Mouse (Mus musculus) G1E-ER4 (cell line): ENCODE data around the gene Pbx3. TPM values are rescaled to one million over a fixed set of nuclear protein-coding genes. Genes with fewer than 3 reads are reported as not detected.

Experiments
- GATA1 ChIP-seq: IDR thresholded peaks from one replicate; pipeline ENCODE4 v1.8.0; 2012; ENCODE audit warnings: low read length, inconsistent platforms
- polyA plus RNA-seq: library from polyadenylated mRNA; stranded (reverse); fragments of >175 nt; gene quantifications from 2 replicates; pipeline ENCODE4 v1.2.3, GENCODE M21; 2012

Pbx3 gene
- 12.7 and 18.6 TPM in 2 replicates for polyA plus RNA-seq

DNA sequence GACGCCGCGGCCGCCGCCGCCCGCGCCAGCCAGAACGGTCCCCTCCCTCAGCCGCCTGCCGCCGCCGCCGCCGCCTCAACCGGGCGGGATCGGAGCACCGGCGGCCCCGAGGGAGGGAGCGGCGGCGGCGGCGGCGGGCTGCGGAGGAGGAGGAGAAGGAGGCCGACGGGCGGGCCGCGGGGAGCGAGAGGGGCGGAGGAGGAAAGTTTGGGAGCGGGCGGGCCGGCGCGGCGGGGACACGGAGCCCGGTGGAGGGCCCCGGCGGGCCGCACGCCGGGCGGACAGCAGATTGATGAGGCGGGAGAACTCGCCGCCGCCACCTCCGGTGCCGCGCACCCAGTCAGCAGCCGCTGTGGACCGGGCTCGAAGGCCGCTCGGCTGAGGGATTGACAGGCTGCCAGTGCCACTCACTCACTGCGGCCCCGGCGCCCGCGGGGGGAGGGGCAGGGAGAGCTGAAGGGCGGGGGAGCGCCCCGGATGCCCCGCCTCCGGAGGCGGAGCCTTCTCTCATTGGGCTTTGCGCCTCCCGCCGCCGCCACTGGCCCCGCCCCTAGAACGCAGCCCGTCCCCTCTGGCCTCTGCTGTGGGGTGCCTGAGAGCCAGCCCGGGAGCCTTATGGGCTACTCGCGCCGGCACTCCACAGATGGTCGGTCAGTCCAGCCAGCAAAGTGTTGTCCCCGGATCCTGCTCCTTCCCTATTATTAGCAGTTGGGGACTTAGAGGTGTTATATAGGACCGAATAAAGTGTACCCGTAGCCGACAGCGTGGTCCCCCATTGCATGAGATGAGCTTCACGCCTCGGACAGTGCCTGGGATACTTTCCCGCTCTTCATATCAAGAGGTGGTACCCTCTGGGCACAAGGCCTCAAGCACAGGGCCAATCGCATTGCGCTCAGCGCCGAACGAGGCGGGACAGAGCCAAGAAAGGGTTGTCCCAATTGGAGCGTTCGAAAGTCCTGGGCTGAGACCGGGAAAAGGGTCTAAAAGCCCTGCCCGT, at the start of gene Pbx3:
Gene Pbx3, minus strand, starts transcription at position 838 of the 997 bp plus-strand sequence.
- no peak for TF ChIP-seq GATA1

DNA sequence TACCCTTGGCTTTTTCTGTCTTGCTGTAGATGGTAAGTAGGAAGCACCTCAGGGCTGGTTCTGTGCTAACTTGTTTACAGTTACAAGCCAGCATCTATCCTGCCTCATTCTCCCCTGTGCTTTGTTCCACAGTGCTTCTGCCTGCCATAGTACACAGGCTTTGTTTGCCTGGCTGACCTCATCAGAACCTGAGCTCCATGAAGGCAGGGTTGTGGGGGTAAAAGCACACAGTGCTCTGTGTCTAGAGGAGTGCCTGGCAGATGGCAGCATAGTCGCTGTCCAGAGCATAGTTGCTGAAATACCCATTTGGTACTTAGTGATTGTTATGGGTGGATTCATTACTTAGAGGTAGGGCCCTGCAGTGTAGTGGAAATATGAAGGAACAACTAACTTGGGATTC, 47.3 kb upstream of the Pbx3 start:
- no peak for TF ChIP-seq GATA1

DNA sequence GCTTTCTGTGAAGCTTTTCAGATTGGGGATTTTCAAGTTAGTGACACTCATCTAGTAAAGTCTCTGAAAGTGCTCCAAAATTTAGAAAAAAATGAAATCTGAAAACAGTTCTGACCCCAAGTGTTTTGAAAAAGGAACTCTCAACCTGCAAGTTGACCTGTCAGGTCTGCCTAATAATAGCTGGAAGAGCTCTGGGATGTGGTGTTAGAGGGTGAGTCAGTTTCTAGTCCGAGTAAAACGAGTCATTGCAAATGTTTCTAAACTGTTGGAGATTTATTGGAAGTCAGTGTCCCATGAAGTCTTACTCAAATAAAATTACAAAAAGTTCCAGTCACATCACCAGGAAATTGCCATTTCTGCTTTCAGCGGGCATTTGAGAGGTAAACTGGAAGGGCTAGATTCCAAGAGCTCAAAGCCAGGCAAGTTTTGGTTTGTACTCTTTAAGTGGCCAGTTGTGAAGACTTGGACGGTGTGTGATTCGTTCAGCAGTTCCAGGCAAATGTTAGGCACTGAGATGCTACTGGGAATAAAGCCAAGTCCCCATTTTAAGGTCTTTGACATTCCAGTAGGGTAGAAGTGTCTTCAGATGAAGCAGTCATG, 36.9 kb upstream of the Pbx3 start:
- no peak for TF ChIP-seq GATA1

DNA sequence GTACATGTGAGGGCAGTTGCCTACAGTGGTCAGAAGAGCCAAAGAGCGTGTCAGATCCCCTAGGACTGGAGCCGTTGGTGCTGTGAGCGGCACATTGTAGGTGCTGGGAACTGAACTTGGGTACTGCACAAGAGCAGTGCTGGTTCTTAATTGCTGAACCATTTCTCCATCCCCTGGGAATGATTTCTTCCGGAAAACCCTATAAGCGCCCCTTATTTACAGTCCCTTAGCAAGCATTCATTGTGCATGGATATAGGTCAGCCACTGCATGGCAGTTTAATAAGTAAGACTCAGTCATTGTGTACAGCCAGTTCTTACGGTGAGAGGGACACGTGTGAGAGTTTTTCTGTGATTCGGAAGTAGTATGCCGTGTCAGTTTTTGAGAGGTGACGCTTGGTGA, 35.4 kb upstream of the Pbx3 start:
- no peak for TF ChIP-seq GATA1

DNA sequence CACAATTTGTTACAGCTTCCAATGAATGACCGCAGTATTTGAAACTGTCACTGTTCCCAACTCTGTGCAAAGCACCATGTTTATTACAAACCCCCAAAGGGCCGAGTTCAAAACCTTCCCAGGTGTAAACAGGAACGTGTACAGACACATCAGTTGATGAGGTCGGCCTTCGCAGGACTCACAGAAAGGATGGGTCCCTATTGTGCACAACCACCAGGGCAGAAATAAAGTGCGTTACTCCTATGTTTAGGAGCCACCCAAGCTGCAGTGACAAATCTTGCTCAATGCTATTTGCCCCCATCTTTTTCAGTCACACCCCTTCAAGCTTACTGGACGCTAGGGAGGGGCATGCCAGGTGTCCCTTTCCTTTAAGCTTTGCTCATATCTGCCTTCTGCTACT, 34.7 kb upstream of the Pbx3 start:
- TF ChIP-seq GATA1 = no peak

DNA sequence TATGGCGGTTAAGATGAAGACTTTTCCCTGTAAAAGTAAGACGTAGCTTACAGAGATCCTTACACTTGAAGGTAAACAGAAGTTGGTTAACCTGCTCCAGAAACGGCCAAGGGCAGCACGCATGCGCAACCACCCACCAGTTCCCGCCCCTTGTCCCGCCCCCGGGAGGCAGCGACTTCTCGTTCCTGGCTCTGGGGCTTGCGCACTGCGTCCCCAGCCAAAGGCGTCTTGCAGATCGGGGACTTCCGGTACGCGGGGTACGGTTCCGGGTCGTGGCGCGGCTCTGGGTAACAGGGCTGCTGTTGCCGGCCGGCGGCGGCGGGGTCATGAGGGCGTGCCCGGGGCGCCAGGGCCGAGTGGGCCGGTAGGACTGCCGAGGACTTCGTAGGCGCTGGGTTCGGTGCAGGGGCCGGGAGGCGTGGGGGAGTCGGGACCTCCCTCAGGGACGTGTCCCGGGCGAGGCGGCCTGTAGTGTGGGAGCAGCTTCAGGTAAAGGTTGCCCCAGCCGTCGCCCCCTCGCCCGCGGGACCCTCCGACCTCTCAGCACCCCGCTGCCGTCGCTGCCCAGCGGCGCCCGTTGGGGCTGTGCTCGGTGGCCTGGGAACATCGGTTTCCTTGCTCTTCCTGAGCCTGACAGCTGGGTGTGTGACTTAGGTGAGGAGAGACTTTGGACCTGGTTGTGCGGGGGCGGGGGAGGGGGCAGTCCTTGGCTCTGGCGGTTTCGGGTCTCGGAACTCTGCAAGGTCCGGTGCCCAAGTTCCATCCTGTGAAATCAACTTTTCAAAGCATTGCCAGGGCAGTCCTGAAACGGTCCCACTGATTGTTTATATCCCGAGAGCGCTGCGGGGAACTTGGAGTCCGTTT, 33.9 kb upstream of the Pbx3 start, which contains the start of gene Mapkap1:
Gene Mapkap1, plus strand, starts transcription at position 171 of the 864 bp plus-strand sequence.
- TF ChIP-seq GATA1 = no peak

DNA sequence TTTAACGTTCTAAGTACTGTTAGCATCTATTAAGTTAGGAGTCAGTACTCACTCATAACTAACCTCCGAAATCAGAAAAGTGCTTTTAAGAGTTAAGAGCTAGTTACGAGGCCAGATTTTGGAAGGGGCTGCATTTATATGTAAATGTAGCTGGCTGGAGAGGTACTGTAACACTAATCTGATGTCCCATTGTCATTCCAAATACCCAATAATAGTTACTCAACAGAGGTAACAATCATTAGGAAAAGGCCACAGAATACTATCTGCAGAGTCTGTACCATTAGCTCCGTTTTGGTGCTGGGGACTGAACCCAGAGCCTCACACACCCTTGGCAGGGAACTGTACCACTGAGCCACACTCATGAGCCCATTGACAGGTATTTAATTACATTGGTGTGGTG, 26.6 kb upstream of the Pbx3 start:
- TF ChIP-seq GATA1 = no peak

DNA sequence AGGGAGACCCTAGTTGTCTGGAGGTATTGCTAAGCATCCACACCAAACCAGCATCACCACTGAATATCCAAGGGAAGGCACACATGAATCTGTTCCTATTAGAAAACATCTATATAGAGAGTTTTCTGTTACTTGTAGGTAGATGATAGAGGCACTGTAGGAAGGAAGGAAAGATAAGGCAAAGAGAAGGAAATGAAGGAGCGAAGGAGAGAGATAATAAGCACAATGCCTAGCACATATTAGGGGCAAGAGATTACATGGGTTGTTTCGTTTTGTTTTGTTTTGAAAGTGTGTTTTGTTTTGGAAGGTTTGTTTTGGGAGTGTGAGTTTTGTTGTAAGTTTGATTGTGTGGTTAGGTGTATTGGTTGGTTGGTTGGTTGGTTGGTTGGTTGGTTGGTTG, 6.0 kb upstream of the Pbx3 start:
- no peak for TF ChIP-seq GATA1

DNA sequence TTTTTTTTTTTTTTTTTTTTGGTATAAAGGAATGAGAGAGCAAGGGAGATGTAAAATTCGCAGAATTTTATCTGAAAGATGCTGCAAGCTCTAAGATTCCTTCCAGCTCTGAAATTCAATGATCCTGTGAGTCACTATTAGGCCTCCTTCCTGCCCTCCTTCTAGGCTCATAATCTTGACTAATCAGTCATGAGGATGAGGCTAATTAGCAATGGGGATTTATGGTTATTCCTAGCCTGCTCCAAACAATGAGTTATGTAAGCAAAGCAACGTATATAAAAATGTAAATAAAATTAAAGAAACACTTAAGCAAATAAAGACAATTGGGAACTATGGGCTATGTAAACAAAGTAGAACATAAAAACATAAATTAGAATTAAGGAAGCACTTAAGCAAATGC, 1.4 kb upstream of the Pbx3 start:
- no peak for TF ChIP-seq GATA1

DNA sequence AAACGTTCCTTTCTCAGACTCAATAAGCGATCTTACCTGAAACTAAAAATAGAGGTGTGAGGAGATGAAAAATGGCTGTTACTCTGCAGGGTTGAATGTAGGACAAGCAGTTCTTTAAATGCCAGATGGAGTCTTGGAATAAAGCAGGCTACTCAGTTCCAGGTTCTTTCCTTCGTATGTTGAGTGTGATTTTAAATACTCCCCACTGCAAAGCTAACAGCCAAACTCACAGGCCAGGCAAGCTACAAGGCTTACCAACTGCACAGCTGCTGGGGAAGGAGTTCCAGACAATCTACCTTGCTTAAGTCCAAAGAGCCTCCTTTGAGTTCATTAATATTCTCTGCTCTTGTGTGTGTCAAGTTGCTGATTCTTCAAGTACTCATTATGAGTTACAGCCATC, 944 bp upstream of the Pbx3 start:
- TF ChIP-seq GATA1 = no peak

DNA sequence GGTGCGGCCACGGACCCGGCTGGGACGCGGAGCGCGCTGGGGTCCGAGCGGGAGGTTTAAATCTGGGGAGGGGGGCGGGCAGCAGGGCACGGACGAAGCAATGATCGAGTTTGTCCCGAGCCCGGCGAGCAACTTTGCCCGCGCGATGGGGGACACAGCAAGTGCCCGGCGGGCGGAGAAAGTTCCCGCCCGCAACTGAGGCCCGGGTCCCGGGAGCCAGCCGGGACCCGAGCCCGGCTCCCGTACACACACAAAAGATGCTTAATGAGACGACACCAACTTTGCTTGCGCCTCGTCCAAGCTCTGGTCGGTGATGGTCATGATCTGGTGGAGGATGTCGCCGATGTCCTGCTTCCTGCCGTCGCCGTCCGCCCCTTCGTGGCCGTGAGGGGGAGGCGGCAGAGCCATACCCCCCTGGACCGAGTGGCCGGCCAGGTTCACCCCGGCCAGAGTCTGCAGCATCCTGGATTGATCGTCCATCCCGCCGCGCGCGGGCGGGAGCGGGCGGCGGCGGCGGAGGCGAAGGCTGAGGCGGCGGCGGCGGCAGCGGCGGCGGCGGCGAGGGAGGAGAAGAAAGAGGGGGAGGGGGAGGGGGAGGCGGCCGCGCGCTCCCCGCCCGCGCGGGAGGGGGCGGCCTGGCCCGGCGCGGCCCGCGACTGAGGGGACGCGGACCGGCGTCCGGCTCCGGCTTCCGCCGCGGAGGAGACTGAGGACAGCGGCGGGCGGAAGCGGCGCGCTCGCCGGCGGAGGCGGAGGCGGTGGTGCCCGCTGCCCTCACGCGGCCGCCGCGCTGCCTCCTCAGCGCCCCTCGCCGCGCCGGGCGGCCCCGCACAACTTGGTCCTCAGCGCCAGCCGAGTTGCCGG, 1.3 kb downstream of the Pbx3 start:
- TF ChIP-seq GATA1 = no peak

DNA sequence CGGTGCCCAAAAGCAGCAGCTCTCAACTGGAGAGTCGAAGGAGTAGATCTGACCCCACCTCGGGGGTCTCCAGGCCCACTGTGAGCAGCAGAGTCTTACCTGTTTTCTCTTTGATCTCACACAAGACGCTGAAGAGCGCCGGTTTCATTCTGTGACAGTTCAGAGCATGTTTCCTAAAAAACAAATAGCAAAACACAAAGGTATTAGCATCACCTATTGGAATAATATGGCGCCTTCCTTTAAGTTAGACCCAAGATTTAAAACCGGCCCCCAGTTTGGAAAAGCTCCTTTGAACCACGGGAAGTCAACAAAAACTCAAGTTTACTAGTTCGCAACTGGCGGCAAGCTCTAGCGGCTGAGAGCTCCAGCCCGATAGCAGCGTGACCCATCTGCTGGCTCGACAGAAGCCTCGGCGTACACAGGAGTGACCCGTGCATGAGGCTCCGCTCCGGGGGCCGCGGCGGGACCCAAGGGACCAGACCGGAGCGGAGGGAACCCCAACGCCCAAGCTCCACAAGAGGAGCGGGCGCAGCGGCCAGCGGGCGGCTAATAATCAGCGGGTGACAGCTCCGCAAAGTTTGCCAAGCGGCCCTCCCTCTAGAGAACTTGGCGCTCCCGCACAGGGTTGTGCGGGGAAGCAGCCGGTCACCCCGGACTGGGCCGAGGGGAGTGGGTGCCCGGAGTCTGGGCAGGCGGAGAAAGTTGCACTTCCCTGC, 2.1 kb downstream of the Pbx3 start:
- TF ChIP-seq GATA1 = no peak

DNA sequence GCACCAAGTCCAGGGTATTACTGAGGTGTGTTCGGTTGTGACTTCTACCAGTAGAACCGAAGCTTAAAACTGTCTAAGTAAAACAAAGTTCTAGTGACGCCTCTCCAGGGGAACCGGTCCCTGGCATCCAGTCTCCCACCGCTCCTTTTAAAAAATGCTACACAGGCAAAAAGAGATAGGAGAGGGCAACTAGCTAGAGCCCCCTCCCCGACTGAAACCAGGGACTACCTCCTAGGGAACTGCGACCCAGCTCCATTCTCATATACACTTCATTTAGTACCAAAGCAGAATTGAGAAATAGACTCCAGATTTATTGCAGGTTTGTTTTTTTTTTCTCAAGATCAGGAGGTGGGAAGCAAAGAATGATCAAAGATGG, 2.6 kb downstream of the Pbx3 start:
- TF ChIP-seq GATA1 = no peak

DNA sequence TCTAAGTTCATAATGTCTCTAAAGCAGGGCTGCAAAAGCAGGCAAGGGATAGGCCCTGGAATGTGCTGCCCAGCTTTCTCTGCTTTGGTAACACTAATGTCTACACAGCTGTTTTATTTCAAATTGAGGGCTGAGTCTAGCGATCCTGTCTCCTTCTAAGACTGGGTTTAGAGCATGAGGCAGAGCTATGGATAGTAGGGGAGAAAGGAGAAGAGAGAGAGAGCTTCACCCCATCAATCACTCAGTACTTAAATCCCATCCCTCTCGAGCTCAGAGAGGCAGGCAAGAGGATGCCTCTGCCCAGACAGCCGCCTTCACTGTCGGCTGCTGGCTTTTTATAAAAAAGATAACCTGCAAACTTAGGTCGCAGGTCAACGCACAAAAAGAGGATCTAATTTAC, 4.5 kb downstream of the Pbx3 start:
- no peak for TF ChIP-seq GATA1
